Mouse (Mus musculus) G1E (cell line): ENCODE measurements around the gene Resp18.

Experiments
- CTCF ChIP-seq: IDR thresholded peaks from 2 replicates; pipeline ENCODE4 v1.5.1; 2012; ENCODE audit warnings: low read depth, low read length, inconsistent platforms, mixed read lengths
- GATA1 ChIP-seq: IDR thresholded peaks from 2 replicates; pipeline ENCODE4 v1.6.1; 2012; ENCODE audit warnings: borderline replicate concordance, low read length, inconsistent platforms, mixed read lengths
- POLR2AphosphoS5 ChIP-seq: IDR thresholded peaks from 2 replicates; pipeline ENCODE4 v1.6.1; 2012; ENCODE audit warnings: low read depth, low read length, inconsistent platforms; ENCODE audit not compliant: insufficient replicate concordance
- TAL1 ChIP-seq: conservative IDR thresholded peaks from 2 replicates; pipeline ENCODE4 v1.6.1; 2012; ENCODE audit warnings: low read depth, low read length, inconsistent platforms, mixed read lengths

DNA sequence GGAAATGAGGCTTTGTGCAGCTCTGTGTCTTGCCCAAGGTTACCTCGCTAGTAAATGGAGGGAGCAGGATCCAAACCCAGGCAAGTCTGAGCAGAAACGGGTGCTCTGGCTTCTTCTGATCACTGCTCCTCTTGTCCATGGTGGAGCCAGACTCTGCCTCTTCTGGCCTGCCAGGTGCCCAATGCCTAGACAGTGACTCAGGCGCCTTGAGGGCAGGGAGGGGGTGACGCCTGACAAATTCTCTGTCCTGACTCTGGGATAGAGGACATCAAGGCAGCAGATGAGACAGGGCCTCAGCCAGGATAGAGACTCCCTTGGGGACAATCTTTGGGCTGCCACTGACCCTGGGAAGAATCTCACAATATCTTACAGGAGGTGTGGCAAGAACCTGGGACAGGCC, 47.0 kb downstream of the Resp18 start:
- no peak for TF ChIP-seq CTCF
- TF ChIP-seq GATA1 = no peak
- no peak for TF ChIP-seq TAL1
- no peak for TF ChIP-seq POLR2AphosphoS5
